In the genomic region with DNA sequence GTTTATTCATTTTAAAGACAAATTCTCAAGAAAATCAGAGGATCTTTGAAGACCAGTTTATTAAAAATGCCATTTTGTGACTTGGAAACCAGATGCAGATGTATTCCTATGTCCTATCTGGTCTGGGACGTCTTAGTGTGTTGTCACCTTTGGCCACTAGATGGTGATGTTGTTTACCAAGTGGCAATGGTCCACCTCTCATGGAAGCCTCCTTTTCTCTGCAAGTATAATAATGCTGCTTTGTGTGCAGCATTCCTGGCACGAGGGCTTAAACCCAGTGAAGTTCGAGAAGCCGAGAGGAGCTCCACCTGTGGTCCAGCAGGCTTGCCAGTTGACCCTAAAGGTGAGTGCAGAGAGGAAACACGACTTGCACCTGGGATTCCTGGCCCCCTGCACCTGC, we compare ENCODE assay signal across 8 mouse cellular contexts. TPM values are rescaled to one million over a fixed set of nuclear protein-coding genes. Genes with fewer than 3 reads are reported as not detected.
A peak's percentile ranks its signal among the peaks of the same experiment; 100 is the strongest.
DNase-seq lines count a peak whose midpoint lies in the region; ATAC-seq and TF ChIP-seq lines count a peak whose summit lies in the region.

No protein-coding gene starts in this region.

- no peaks in the 10 kb centered on the region for H3K4me1 ChIP-seq in midbrain, embryonic 12.5 days

- peak; percentile 78; the same call in 1 of the 2 replicates for ATAC-seq in midbrain, embryonic 12.5 days (ENCODE audit: low FRiP score, low read depth)

- H3K27me3 ChIP-seq in midbrain, embryonic 12.5 days = no peaks in the 10 kb centered on the region
- no peaks in the 10 kb centered on the region for H3K27me3 ChIP-seq in splenic B cell, adult 2 months (ENCODE audit: control insufficient read depth, insufficient read depth, low read length, poor library complexity, severe bottlenecking)

- WGBS in midbrain, embryonic 12.5 days = 12% methylated on average over 5 of the region's 5 CpGs

- no peak overlapping the region for H3K4me3 ChIP-seq in left cerebral cortex, adult 2 months
- H3K4me3 ChIP-seq in midbrain, embryonic 12.5 days = no peak overlapping the region

- H3K9me3 ChIP-seq in midbrain, embryonic 12.5 days = no peaks in the 10 kb centered on the region

- H3K27ac ChIP-seq in left cerebral cortex, adult 2 months = no peak overlapping the region
- no peak overlapping the region for H3K27ac ChIP-seq in midbrain, embryonic 12.5 days (replicated peaks)

- no peak overlapping the region for H3K9ac ChIP-seq in midbrain, embryonic 12.5 days (replicated peaks)

- TF ChIP-seq CTCF in left cerebral cortex, adult 2 months (IDR thresholded peaks at IDR 0.05) = peak; percentile 84

- peak; percentile 26 for DNase-seq in urinary bladder, postnatal 10 days (ENCODE audit: low spot score)
- DNase-seq in urinary bladder, adult 2 months (ENCODE audit: low spot score) = no peak
- peak; percentile 83 to 88 for DNase-seq in cerebellum, postnatal 10 days
- peak; percentile 30 to 89 for DNase-seq in frontal cortex, adult 2 months (ENCODE audit: extremely low spot score in 1 of 2, low spot score in 1 of 2)
- DNase-seq in induced T-regulatory cell, adult 2 months (ENCODE audit: low read depth) = peak; percentile 55
- DNase-seq in left cerebral cortex, adult 2 months (ENCODE audit: extremely low spot score in 1 of 2, low spot score in 2 of 2) = peak; percentile 58 to 71
- peak; percentile 58 for DNase-seq in splenic B cell, adult 2 months (ENCODE audit: low read depth, low spot score)

- H3K4me2 ChIP-seq in midbrain, embryonic 12.5 days (replicated peaks) = no peak overlapping the region

- intact Hi-C loops in left cerebral cortex, adult 2 months (cut with DNase I) = loop anchor here (1.0 to 2.0 kb wide), 3 partner anchors 42 to 563 kb away; no protein-coding TSS in a partner anchor

- H3K36me3 ChIP-seq in midbrain, embryonic 12.5 days = peaks cover 29% of the 10 kb centered on the region
- no peaks in the 10 kb centered on the region; the same call in 1 of the 2 replicates for H3K36me3 ChIP-seq in splenic B cell, adult 2 months (ENCODE audit: control insufficient read depth, insufficient read depth, low read length, poor library complexity, severe bottlenecking)

RNA-seq across cellular contexts. Expression of gene Igsf6, which starts 3.5 kb away (rescaled TPM):
- 2.5 and 2.9 TPM in 2 replicates for polyA plus RNA-seq in urinary bladder, adult 2 months (2012; rRNA removed)
- 0.34 and 0.72 TPM in 2 replicates for polyA plus RNA-seq in frontal cortex, adult 2 months (2012; rRNA removed)
- under 1 TPM; 0.21 to 0.32 TPM for total RNA-seq in left cerebral cortex, adult 2 months (2021)
- polyA plus RNA-seq in midbrain, embryonic 12.5 days (2016; fragmentation: Nextera tagmentation; extraction: Ambion mirVana) = 1.0 and 1.4 TPM in 2 replicates

RNA-seq across cellular contexts. Expression of gene Otoa, which starts 3.6 kb away (rescaled TPM):
- 0.07 and 0.29 TPM in 2 replicates for polyA plus RNA-seq in urinary bladder, adult 2 months (2012; rRNA removed)
- 0.18 and 1.2 TPM in 2 replicates for polyA plus RNA-seq in frontal cortex, adult 2 months (2012; rRNA removed)
- under 1 TPM; 0.18 to 0.37 TPM for total RNA-seq in left cerebral cortex, adult 2 months (2021)
- polyA plus RNA-seq in midbrain, embryonic 12.5 days (2016; fragmentation: Nextera tagmentation; extraction: Ambion mirVana) = 0.05 and 0.34 TPM in 2 replicates

RNA-seq across cellular contexts. Expression of gene Mettl9, which starts 43.6 kb away (rescaled TPM):
- polyA plus RNA-seq in urinary bladder, adult 2 months (2012; rRNA removed) = 45.5 and 48.2 TPM in 2 replicates
- polyA plus RNA-seq in frontal cortex, adult 2 months (2012; rRNA removed) = 58.0 and 60.3 TPM in 2 replicates
- total RNA-seq in left cerebral cortex, adult 2 months (2021) = 10 to 100 TPM; 81.9 to 93.1 TPM
- 243 and 252 TPM in 2 replicates for polyA plus RNA-seq in midbrain, embryonic 12.5 days (2016; fragmentation: Nextera tagmentation; extraction: Ambion mirVana)
